Mouse (Mus musculus): Measurements from ENCODE around the gene Tvp23a.

DNA sequence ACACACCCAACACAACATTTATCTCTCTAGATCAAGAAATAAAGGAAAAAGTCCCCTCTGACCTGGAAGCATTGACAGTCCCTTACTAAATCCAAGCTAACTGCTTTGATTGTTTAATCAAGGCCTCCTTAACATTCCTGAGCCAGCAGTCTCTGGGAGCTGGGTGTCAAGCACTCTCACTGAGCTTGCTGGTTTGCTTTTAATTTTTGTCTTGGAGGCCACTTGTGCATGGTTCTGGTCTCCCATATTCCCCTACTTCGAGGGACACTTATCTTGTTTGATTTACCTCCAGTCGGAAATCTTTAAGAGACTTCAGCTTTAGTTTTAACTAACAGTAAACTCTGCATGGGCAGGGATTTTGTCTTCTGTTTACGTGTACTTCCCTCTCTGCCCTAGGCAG lies 27.8 kb upstream of the Tvp23a start:
- TF ChIP-seq CTCF (IDR thresholded peaks at IDR 0.05; ENCODE audit: low read depth) = no peak
- TF ChIP-seq EP300 (optimal IDR thresholded peaks at IDR 0.05) = no peak

Measured in stomach, postnatal 0 days (tissue).